Mouse (Mus musculus) forebrain, embryonic 13.5 days (tissue): ENCODE measurements around the gene Endov. TPM values are rescaled to one million over a fixed set of nuclear protein-coding genes. Genes with fewer than 3 reads are reported as not detected.

Experiments used
- ATAC-seq: fragments of 200-750 bp; cut with Nextera tagmentation; 2 replicates; pipeline ENCODE4 v1.8.0; 2017
- H3K27ac ChIP-seq: fragments of 300-500 bp; sonication (generic); 2 replicates; pipeline ENCODE4 v1.5.1; 2015; ENCODE audit warnings: inconsistent platforms, mild to moderate bottlenecking, moderate library complexity
- H3K27me3 ChIP-seq: fragments of 300-500 bp; sonication (generic); 2 replicates; pipeline ENCODE4 v1.6.1; 2015; ENCODE audit warnings: mild to moderate bottlenecking, inconsistent platforms
- H3K36me3 ChIP-seq: fragments of 300-500 bp; sonication (generic); 2 replicates; pipeline ENCODE4 v1.6.1; 2015; ENCODE audit warnings: mild to moderate bottlenecking, inconsistent platforms; ENCODE audit not compliant: poor library complexity, severe bottlenecking
- H3K4me1 ChIP-seq: fragments of 300-500 bp; sonication (generic); 2 replicates; pipeline ENCODE4 v1.6.1; 2015; ENCODE audit warnings: inconsistent platforms
- H3K4me2 ChIP-seq: fragments of 300-500 bp; sonication (generic); 2 replicates; pipeline ENCODE4 v1.6.1; 2015; ENCODE audit warnings: inconsistent platforms, mild to moderate bottlenecking, moderate library complexity
- H3K4me3 ChIP-seq: fragments of 300-500 bp; sonication (generic); 2 replicates; pipeline ENCODE4 v1.5.1; 2015; ENCODE audit warnings: mild to moderate bottlenecking, inconsistent platforms
- H3K9ac ChIP-seq: fragments of 300-500 bp; sonication (generic); 2 replicates; pipeline ENCODE4 v1.6.1; 2015; ENCODE audit warnings: mild to moderate bottlenecking, inconsistent platforms
- H3K9me3 ChIP-seq: fragments of 300-500 bp; sonication (generic); replicated peaks from 2 replicates; pipeline ENCODE4 v1.6.1; 2016; ENCODE audit warnings: inconsistent platforms
- WGBS: fragments of 180-500 bp; shearing (Covaris S2); methylation state at CpG from one replicate; pipeline ENCODE4 v1.1.7; 2015; 5-methylcytosine and 5-hydroxymethylcytosine counted together
- polyA plus RNA-seq: library from polyadenylated mRNA; unstranded; fragments of >200 nt; fragmentation: Nextera tagmentation; extraction: Ambion mirVana; gene quantifications from 2 replicates; pipeline ENCODE4 v1.2.1, GENCODE M21; 2015

The Endov gene
- polyA plus RNA-seq, 1 experiment from 2014 or later, result 18.7 TPM

DNA sequence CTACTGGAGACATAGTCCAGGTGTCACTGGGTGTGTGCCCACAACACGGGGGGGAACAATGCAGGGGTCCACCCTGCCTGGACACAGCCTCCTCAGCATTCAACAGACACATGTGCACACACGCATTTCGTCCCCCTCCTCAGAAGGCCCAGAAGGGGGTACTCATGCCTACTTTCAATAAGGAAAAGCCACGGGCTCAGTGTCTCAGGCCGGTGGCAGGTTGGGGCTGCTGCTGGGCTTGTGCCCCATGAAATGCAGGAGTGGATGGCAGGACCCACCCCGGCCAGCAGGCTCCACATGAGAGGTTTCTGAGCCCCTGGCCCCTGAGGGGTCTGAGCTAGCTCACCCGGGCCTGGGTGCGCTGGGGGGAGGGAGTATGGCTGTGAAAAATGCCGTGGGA, 49.9 kb downstream of the Endov start:
- ATAC-seq, result no peak
- Histone ChIP-seq H3K4me3 (no peak overlapping the region), H3K4me2 (no peak overlapping the region), H3K9ac (no peak overlapping the region), H3K27me3 (peaks cover 60% of the 10 kb centered on the region), H3K36me3 (no peaks in the 10 kb centered on the region), H3K9me3 (no peaks in the 10 kb centered on the region), H3K27ac (no peak overlapping the region), H3K4me1 (peaks cover 22% of the 10 kb centered on the region)
- WGBS, result 82% methylated on average over 9 of the region's 9 CpGs

DNA sequence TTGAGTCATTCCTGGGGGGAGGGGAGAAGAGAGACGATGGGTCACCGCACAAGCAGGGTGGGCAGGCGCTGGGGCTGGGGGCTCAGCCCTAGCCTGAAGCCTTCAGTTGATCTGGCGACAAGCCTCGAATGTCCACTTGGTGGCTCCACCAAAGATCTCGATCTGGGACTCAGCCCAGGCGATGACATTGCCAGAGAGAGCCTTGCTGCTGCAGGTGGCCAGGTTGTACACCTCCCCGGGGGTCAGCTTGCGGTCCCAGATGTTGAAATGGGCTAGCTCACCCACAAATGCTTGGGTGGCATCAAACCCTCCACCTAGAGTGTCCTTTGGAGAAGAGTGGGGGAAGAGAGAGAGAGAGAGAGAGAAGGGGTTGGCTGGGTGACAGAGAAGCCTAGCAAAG, 51.2 kb downstream of the Endov start:
- no peaks in the 10 kb centered on the region for H3K9me3 ChIP-seq
- 58% methylated on average over 9 of the region's 9 CpGs for WGBS
- no peak overlapping the region for H3K4me2 ChIP-seq
- no peak for ATAC-seq
- no peak overlapping the region for H3K4me3 ChIP-seq
- peaks cover 35% of the 10 kb centered on the region for H3K4me1 ChIP-seq
- H3K36me3 ChIP-seq, result no peaks in the 10 kb centered on the region
- no peak overlapping the region for H3K27ac ChIP-seq
- H3K27me3 ChIP-seq, result peaks cover 73% of the 10 kb centered on the region
- H3K9ac ChIP-seq, result no peak overlapping the region

DNA sequence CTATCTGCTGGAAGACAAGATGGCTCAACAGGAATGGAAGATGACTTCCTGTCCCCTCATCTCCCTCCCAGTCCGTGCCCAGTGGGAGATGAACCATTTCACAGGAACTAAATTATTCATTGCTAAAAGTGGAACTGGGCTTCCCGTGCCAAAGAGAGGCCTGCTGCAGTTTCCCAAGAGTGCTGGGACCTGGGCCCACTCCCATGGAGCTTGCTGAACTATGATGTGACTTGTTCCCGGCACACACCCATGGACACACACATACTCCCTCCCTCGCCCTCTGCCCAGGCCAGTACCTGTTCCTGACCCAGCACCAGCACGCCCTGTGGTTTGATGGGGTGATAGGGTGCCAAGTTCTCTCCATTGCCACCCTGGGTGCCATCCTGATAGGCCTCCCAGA, 51.7 kb downstream of the Endov start:
- H3K4me1 ChIP-seq, result peaks cover 39% of the 10 kb centered on the region
- H3K9ac ChIP-seq, result no peak overlapping the region
- no peak overlapping the region for H3K4me3 ChIP-seq
- H3K27ac ChIP-seq, result no peak overlapping the region
- H3K9me3 ChIP-seq, result no peaks in the 10 kb centered on the region
- no peak for ATAC-seq
- no peak overlapping the region for H3K4me2 ChIP-seq
- no peaks in the 10 kb centered on the region for H3K36me3 ChIP-seq
- peaks cover 78% of the 10 kb centered on the region for H3K27me3 ChIP-seq
- WGBS, result 83% methylated on average over 5 of the region's 5 CpGs

DNA sequence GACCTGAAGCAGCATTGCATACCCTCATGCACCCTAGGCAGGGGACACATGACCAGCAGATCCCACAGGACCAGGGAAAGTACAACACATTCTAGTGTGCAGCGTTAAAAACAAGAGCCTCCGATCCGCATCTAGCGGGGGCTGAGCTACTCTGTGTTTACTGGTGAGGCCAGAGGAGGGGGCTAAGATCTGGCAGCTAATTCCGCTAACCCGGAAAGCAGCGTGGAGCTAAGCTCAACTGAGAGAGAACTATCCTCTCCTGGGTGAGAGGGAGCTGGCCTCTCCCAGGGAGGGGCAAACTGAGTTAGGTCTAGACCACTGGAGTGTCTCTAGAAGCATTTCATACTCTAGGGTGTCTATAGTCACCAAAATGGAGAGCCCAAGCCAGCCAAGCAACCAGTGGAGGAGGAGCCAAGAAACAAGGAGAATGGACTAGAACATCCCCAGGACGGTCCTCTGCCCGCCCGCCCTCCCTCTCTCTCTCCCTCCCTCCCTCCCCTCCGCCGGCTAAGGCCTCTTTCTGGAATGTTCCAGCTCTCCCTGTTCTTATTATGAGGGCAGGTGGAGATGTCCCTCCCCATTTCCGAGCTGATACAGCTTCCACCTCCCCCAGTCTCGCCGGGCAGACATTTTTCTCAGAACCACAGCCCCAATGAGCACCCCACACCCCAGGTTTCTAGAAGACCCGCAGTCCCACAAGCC, 52.8 kb downstream of the Endov start:
- no peak for ATAC-seq
- WGBS, result 62% methylated on average over 14 of the region's 16 CpGs
- Histone ChIP-seq H3K27ac (no peak overlapping the region), H3K27me3 (peaks cover 88% of the 10 kb centered on the region), H3K36me3 (no peaks in the 10 kb centered on the region), H3K9ac (no peak overlapping the region), H3K4me1 (peaks cover 50% of the 10 kb centered on the region), H3K4me3 (no peak overlapping the region), H3K4me2 (peak overlapping the region; percentile 100; the same call in 1 of the 2 replicates), H3K9me3 (no peaks in the 10 kb centered on the region)

DNA sequence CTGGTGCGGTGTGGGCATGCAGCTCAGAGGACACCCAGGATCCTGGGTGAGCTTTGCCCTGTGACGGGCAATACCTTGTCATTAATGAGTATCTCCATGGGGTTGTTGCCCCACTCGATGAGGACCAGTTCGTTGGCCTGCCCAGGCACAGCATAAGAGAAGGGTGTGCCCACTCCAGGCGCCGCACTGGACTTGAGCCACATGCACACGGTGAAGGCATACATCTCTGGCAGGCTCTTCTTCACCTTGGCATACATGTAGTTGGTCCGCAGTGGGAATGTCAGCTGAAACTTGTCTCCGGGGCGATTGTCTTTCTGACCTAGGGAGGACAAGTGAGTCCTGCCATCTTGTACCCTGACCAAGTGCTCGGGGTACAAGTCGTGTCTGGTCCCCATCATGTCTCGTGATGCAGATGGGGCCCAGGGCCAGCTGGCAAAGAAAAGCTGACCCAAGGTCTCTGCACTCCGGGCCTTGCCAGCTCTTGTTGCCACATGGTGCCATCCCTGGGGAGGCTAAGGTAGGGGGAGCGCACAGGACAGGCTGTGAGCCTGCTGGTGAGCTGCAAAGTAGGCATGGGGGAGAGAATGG, 53.5 kb downstream of the Endov start:
- Histone ChIP-seq H3K4me1 (peaks cover 56% of the 10 kb centered on the region), H3K9me3 (no peaks in the 10 kb centered on the region), H3K4me3 (peak overlapping the region; percentile 67; the same call in 1 of the 2 replicates), H3K36me3 (no peaks in the 10 kb centered on the region), H3K9ac (0 out of 2 replicates have a peak overlapping the region, but pooled peaks have one; percentile 17), H3K4me2 (peak overlapping the region; percentile 100), H3K27me3 (peaks cover 95% of the 10 kb centered on the region), H3K27ac (no peak overlapping the region)
- 89% methylated on average over 15 of the region's 15 CpGs for WGBS
- ATAC-seq, result no peak

DNA sequence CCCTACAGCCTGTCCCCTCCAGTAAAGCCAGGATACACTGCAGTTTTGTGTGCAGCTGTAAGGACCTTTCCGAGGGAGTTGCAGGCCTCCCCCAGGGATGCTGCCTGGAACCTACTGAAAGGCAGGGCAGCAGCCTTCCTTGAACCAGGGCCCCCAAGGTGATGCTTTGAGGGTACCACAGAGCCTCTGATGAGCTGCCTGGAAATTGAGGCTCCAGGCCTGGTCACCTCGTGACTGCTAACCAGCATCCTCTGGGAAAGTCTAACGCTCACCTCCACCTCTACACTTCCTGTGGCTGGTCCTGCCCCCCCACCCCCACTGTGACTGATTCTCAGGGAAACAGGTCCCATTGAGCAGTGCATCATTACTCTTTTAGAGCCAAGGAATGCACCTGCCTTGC, 54.1 kb downstream of the Endov start:
- peak overlapping the region; percentile 67 for H3K4me3 ChIP-seq
- H3K4me2 ChIP-seq, result peak overlapping the region; percentile 100
- peaks cover 54% of the 10 kb centered on the region for H3K4me1 ChIP-seq
- no peak for ATAC-seq
- no peak overlapping the region for H3K27ac ChIP-seq
- peak overlapping the region; percentile 17; the same call in 1 of the 2 replicates for H3K9ac ChIP-seq
- peaks cover 97% of the 10 kb centered on the region for H3K27me3 ChIP-seq
- no peaks in the 10 kb centered on the region for H3K9me3 ChIP-seq
- H3K36me3 ChIP-seq, result no peaks in the 10 kb centered on the region
- 63% methylated on average over 3 of the region's 3 CpGs for WGBS

DNA sequence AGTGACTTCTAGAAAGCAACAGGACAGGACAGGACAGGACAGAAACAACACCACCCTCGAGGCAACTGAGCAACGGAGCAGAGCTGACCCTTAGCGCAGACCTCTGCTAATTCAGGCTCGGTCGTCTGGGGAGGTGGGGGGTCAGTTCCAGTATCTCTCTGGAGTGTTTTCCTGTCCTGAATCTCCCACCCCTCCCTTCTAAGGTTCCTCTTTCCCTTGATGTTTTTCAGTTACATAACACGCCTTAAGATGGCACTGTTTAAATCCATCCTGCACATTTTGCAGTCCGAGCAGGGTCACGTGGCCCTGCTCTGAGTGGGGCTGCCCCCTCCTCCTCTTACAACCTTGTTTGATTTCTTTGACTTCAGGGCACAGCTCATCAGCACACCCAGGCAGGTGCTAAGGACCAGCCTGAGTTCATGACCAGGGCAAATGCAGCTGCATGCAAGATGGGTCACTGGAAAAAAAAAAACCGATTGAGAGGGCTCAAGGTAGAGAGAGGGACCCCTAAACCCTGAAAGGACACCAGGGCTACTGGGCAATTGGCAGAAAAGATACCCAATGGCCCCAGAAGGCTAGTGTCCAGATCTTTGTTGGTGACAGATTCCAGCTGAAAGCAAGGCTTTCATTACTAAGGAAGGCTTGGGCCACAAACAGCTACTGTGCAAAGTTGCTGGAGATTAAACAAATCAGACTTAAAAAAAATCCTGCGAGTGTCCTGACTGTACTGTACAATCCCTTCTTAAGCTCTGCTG, 54.8 kb downstream of the Endov start:
- no peak for ATAC-seq

DNA sequence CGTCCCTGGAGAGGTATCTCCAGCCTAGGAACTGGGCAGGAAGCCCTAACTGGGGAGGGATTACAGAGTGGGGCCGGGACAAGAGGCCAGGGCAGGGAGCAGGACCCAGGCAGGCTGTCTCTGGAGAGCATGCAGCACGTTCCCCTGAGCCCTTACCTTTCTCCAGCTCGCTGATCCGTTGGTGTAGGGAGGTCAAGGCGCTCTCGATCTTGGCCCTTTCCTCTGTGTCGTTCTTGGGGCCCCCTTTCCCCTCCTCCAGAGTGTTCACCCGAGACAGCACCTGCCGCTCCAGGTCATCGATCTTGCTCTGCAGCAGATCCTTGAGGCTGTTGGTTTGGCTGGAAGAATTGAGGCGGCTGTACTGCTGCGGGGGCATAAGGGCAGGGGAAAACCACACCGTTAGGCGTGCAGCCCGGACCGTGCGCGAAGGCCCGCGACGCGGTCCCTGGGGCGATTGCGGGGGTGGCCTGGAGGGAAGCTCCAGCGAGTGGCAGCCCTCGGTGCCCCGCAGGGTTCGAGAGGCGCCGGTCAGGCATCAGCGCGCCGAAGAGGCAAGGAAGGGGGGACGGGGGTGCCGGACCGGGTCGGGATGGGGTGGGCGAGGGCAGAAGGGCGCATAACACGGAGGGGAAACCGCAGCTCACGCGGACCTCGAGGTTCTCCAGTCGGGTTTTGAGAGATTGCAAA, 55.5 kb downstream of the Endov start:
- Histone ChIP-seq H3K27me3 (peaks cover 90% of the 10 kb centered on the region), H3K9me3 (no peaks in the 10 kb centered on the region), H3K27ac (no peak overlapping the region), H3K4me2 (peak overlapping the region; percentile 100), H3K4me3 (peak overlapping the region; percentile 67), H3K9ac (peak overlapping the region; percentile 82), H3K4me1 (peaks cover 68% of the 10 kb centered on the region), H3K36me3 (no peaks in the 10 kb centered on the region)
- no peak for ATAC-seq
- under 1% methylated on average over 46 of the region's 46 CpGs for WGBS

More for the DNA sequence above, 54.8 kb downstream of the Endov start:
- peaks cover 61% of the 10 kb centered on the region for H3K4me1 ChIP-seq
- H3K9ac ChIP-seq, result peak overlapping the region; percentile 82
- H3K27me3 ChIP-seq, result peaks cover 97% of the 10 kb centered on the region
- H3K4me2 ChIP-seq, result peak overlapping the region; percentile 100
- H3K36me3 ChIP-seq, result no peaks in the 10 kb centered on the region
- H3K9me3 ChIP-seq, result no peaks in the 10 kb centered on the region
- H3K27ac ChIP-seq, result no peak overlapping the region
- WGBS, result 5% methylated on average over 10 of the region's 10 CpGs
- peak overlapping the region; percentile 67 for H3K4me3 ChIP-seq

DNA sequence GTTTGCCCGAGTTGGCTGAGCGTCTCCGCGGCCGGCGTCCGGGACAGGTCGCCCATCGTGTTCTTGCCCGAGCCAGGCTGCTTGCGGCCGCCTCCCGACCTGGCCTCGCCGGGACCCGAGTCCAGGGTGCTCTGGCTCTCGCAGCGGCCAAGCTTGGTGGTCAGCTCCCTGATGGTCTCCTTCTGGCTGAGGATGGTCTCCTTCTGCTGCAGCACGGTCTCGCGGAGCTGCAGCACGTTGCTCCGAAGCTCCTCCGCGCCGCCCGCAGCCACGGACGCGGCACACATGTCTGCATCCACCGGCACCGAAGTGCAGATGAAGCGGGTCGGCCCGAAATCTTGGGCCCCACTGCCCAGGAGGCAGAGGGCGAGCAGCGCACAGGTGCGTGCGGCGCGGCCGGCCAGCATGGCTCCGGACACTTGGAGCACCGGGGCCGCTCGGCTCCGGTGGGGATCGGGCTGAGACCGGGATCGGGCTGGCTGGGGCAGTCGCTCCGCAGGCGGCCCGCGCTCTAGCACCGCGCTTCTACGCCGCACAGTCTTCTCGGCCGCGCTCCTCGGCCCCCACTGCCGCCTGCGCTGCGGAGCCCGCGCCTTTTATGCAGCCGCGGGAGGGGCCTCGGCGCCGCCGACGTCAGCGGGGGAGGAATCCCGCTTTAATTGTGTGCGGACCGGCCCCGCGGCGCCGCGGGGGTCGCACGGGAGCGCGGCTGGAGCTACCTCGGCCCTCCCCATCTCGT, 56.2 kb downstream of the Endov start, which contains the start of gene Nptx1:
TSS of gene Nptx1 (minus strand) at position 571 of the 739 bp plus-strand sequence.
- Histone ChIP-seq H3K36me3 (no peaks in the 10 kb centered on the region), H3K4me2 (peak within 1 kb of the TSS; percentile 100), H3K9ac (peak within 1 kb of the TSS; percentile 82), H3K9me3 (no peaks in the 10 kb centered on the region), H3K27ac (peak within 1 kb of the TSS; percentile 25; the same call in 1 of the 2 replicates), H3K4me3 (peak within 1 kb of the TSS; percentile 67), H3K4me1 (peaks cover 75% of the 10 kb centered on the region), H3K27me3 (peaks cover 84% of the 10 kb centered on the region)
- under 1% methylated on average over 86 of the region's 90 CpGs for WGBS
- ATAC-seq, result peak; percentile 52

DNA sequence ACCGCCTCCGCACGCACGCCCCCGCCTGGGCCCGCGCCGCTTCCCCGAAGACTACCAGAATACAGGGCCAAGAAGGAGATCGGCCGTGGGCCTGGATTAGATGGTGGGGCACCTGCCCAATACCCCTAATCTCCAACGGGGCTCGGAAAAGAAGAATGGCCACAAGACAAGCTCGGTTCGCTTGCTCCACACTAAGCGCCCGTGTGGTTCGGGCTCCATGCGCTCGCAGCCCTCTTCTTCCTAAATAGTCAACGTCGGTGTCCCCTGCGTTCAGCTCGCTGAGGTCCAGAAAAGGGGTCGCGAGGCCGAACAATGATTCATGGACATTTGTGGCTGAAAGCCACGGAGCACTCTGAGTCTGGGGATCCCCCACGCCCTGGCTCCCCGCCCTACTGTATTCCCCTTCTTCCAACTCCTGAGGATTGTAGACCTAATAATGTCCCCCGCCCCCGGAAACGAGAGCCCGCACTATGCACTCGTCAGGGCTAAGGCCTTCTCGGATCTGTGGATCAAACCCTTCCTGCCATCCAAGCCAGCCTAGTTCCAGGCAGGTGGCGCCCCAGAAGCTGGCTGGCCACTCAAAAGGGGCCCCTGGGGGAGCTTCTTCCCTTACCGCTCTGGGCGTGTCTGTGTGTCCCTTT, 56.9 kb downstream of the Endov start:
- H3K27ac ChIP-seq, result no peak overlapping the region; the same call in 1 of the 2 replicates
- H3K4me3 ChIP-seq, result peak overlapping the region; percentile 67
- peaks cover 83% of the 10 kb centered on the region for H3K27me3 ChIP-seq
- peak overlapping the region; percentile 82 for H3K9ac ChIP-seq
- H3K4me2 ChIP-seq, result peak overlapping the region; percentile 100
- no peaks in the 10 kb centered on the region for H3K9me3 ChIP-seq
- WGBS, result under 1% methylated on average over 39 of the region's 39 CpGs
- H3K4me1 ChIP-seq, result peaks cover 82% of the 10 kb centered on the region
- ATAC-seq, result 0 out of 2 replicates have a peak, but pooled peaks have one; percentile 9
- no peaks in the 10 kb centered on the region for H3K36me3 ChIP-seq
